Mouse (Mus musculus) G1E (cell line): ENCODE measurements around the gene Rasd1. TPM values are rescaled to one million over a fixed set of nuclear protein-coding genes. Genes with fewer than 3 reads are reported as not detected.

ENCODE experiments used
- ATAC-seq: 2 replicates; pipeline ENCODE4 v1.8.0; 2016; ENCODE audit warnings: mild to moderate bottlenecking; ENCODE audit not compliant: insufficient number of reproducible peaks, poor library complexity, low FRiP score, severe bottlenecking; ENCODE audit errors: extremely low read depth
- DNase-seq: peaks from one replicate; pipeline ENCODE4 v3.0.0; 2012; ENCODE audit warnings: low spot score
- H3K27me3 ChIP-seq: 2 replicates; pipeline ENCODE4 v1.6.1; 2012; ENCODE audit warnings: mild to moderate bottlenecking, low read length, inconsistent platforms; ENCODE audit not compliant: insufficient read depth
- H3K36me3 ChIP-seq: replicated peaks from 2 replicates; pipeline ENCODE3; 2012; ENCODE audit warnings: mild to moderate bottlenecking, inconsistent platforms
- H3K4me1 ChIP-seq: 2 replicates; pipeline ENCODE4 v1.6.1; 2012; ENCODE audit warnings: low read depth, low read length, inconsistent platforms, mixed read lengths; ENCODE audit not compliant: insufficient read depth
- H3K4me3 ChIP-seq: 2 replicates; pipeline ENCODE4 v1.5.1; 2012; ENCODE audit warnings: low read depth, mild to moderate bottlenecking, inconsistent platforms, low read length, moderate library complexity, mixed read lengths
- H3K9me3 ChIP-seq: replicated peaks from 2 replicates; pipeline ENCODE4 v1.6.1; 2012; ENCODE audit warnings: inconsistent platforms
- CTCF ChIP-seq: IDR thresholded peaks from 2 replicates; pipeline ENCODE4 v1.5.1; 2012; ENCODE audit warnings: low read depth, low read length, inconsistent platforms, mixed read lengths
- GATA1 ChIP-seq: IDR thresholded peaks from 2 replicates; pipeline ENCODE4 v1.6.1; 2012; ENCODE audit warnings: borderline replicate concordance, low read length, inconsistent platforms, mixed read lengths
- GATA2 ChIP-seq: IDR thresholded peaks from 2 replicates; pipeline ENCODE4 v1.6.1; 2012; ENCODE audit warnings: low read depth, low read length, inconsistent platforms, borderline replicate concordance
- POLR2AphosphoS5 ChIP-seq: IDR thresholded peaks from 2 replicates; pipeline ENCODE4 v1.6.1; 2012; ENCODE audit warnings: low read depth, low read length, inconsistent platforms; ENCODE audit not compliant: insufficient replicate concordance
- TAL1 ChIP-seq: conservative IDR thresholded peaks from 2 replicates; pipeline ENCODE4 v1.6.1; 2012; ENCODE audit warnings: low read depth, low read length, inconsistent platforms, mixed read lengths
- polyA plus RNA-seq: library from polyadenylated mRNA; stranded (reverse); fragments of >175 nt; gene quantifications from 2 replicates; pipeline ENCODE4 v1.2.3, GENCODE M21; 2012
- total RNA-seq, 2 experiments: library from RNA; stranded (forward) in 1 of 2; stranded (reverse) in 1 of 2; fragments of 200-1000 nt in 1 of 2; fragments of >200 nt in 1 of 2; fragmentation: Nextera tagmentation in 1 of 2; gene quantifications; 2 replicates each; pipeline ENCODE4 v1.2.3; 2014 to 2017

Rasd1 gene
- total and polyA plus RNA-seq, 3 experiments = 0.22 TPM; not detected in 2

GRCm38 (mm10) chr11:59971691-59972090 lies 6.9 kb upstream of the Rasd1 start:
- Histone ChIP-seq H3K9me3 (no peaks in the 10 kb centered on the region), H3K36me3 (no peaks in the 10 kb centered on the region), H3K27me3 (peaks cover 75% of the 10 kb centered on the region), H3K4me1 (peaks cover 3% of the 10 kb centered on the region; the same call in 1 of the 2 replicates), H3K4me3 (no peak overlapping the region)
- ATAC-seq = no peak
- no peak for TF ChIP-seq POLR2AphosphoS5
- TF ChIP-seq CTCF = no peak
- no peak for TF ChIP-seq TAL1
- TF ChIP-seq GATA2 = no peak
- no peak for TF ChIP-seq GATA1
- DNase-seq = no peak

GRCm38 (mm10) chr11:59970780-59971179 lies 6.0 kb upstream of the Rasd1 start:
- peaks cover 76% of the 10 kb centered on the region for H3K27me3 ChIP-seq
- TF ChIP-seq GATA1 = no peak
- TF ChIP-seq GATA2 = no peak
- no peak for TF ChIP-seq TAL1
- DNase-seq (no peak), ATAC-seq (no peak)
- H3K36me3 ChIP-seq = no peaks in the 10 kb centered on the region
- H3K9me3 ChIP-seq = no peaks in the 10 kb centered on the region
- no peak overlapping the region for H3K4me3 ChIP-seq
- H3K4me1 ChIP-seq = peaks cover 12% of the 10 kb centered on the region

DNA sequence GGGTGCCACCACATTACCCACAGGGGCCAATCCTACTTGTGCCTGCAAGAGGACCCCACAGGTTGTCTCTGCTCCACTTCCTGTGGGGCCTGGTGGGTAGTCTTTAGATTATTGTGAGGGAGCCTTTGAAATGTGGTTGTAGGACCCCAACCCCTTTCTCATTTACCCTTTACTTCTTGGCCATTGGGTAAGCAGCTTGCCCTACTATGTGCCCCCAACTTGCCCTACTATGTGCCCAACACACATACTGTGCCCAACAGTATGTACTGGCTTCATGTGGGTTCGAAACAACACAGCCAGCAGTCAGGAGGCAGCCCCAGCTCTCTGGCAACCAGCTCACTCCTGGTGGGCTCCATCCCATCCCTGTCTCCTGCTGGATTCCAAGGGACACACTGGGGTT lies 3.0 kb upstream of the Rasd1 start:
- Histone ChIP-seq H3K36me3 (peaks cover 12% of the 10 kb centered on the region), H3K27me3 (peaks cover 63% of the 10 kb centered on the region), H3K4me1 (peaks cover 32% of the 10 kb centered on the region), H3K9me3 (no peaks in the 10 kb centered on the region), H3K4me3 (no peak overlapping the region)
- no peak for DNase-seq
- no peak for ATAC-seq
- TF ChIP-seq POLR2AphosphoS5 = no peak
- TF ChIP-seq GATA1 = no peak
- no peak for TF ChIP-seq TAL1
- no peak for TF ChIP-seq CTCF
- TF ChIP-seq GATA2 = no peak

DNA sequence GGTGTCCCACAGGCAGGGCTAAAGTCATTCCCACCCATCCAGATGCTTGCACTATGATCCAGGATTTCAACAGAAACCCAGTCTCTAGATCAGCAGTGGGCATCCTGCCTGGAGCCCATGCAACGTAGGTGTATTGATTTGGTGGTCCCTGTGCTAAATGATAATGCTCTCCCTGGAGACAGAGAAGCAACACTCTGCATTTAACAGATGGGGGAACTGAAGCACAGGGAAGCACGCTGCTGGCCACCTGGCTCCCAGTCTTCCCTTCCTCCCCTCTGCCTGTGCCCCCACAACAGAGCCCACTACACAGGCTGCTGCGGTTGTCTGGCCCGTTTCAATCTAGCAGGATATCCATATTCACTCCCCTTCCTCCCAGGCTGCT lies 1.3 kb upstream of the Rasd1 start:
- TF ChIP-seq TAL1 (no peak), POLR2AphosphoS5 (no peak), GATA2 (no peak), CTCF (no peak), GATA1 (no peak)
- H3K27me3 ChIP-seq = peaks cover 50% of the 10 kb centered on the region
- ATAC-seq = no peak
- peaks cover 29% of the 10 kb centered on the region for H3K36me3 ChIP-seq
- H3K4me1 ChIP-seq = peaks cover 35% of the 10 kb centered on the region
- no peak overlapping the region for H3K4me3 ChIP-seq
- no peak for DNase-seq
- H3K9me3 ChIP-seq = no peaks in the 10 kb centered on the region

GRCm38 (mm10) chr11:59965227-59966101 lies 720 bp upstream of the Rasd1 start:
- peak overlapping the region; percentile 71 for H3K4me3 ChIP-seq

GRCm38 (mm10) chr11:59964163-59964758 lies 483 bp downstream of the Rasd1 start:
- H3K4me1 ChIP-seq = peaks cover 38% of the 10 kb centered on the region
- no peaks in the 10 kb centered on the region for H3K9me3 ChIP-seq
- H3K27me3 ChIP-seq = peaks cover 38% of the 10 kb centered on the region
- peak overlapping the region; percentile 71 for H3K4me3 ChIP-seq
- TF ChIP-seq GATA2 (no peak), POLR2AphosphoS5 (no peak)
- ATAC-seq (no peak), DNase-seq (no peak)
- H3K36me3 ChIP-seq = peaks cover 47% of the 10 kb centered on the region

More at GRCm38 (mm10) chr11:59965227-59966101, 720 bp upstream of the Rasd1 start:
- TF ChIP-seq POLR2AphosphoS5 (no peak), CTCF (peak; percentile 66)
- H3K4me1 ChIP-seq = peaks cover 36% of the 10 kb centered on the region
- ATAC-seq (0 out of 2 replicates have a peak, but pooled peaks have one; percentile 19), DNase-seq (peak; percentile 67)
- peaks cover 35% of the 10 kb centered on the region for H3K36me3 ChIP-seq
- peaks cover 43% of the 10 kb centered on the region for H3K27me3 ChIP-seq
- no peaks in the 10 kb centered on the region for H3K9me3 ChIP-seq
